Mouse (Mus musculus) layer of hippocampus, adult 18-20 months (tissue): ENCODE data around the gene Tbx20. TPM values are rescaled to one million over a fixed set of nuclear protein-coding genes. Genes with fewer than 3 reads are reported as not detected.

Experiments
- DNase-seq, 2 experiments: peaks; one replicate each; pipeline ENCODE4 v3.0.0; 2022; ENCODE audit warnings: low spot score in 2 of 2
- long read RNA-seq: library from polyadenylated mRNA; stranded (forward); transcript quantifications from one replicate; pipeline ENCODE4 v2.0.0, GENCODE M21; 2021
- total RNA-seq, 2 experiments: library from RNA; stranded (reverse); gene quantifications; 2 replicates each; pipeline ENCODE4 v1.2.3; 2021

Gene Tbx20
- not detected for total RNA-seq
- long read RNA-seq = 0 reads

GRCm38 (mm10) chr9:24774160-24774969 lies at the start of gene Tbx20:
Tbx20 (minus strand) TSS chr9:24774303.
- DNase-seq = no peak

GRCm38 (mm10) chr9:24818511-24818910 lies 44.4 kb upstream of the Tbx20 start:
- no peak for DNase-seq

- DNase-seq = no peak
Measured at GRCm38 (mm10) chr9:24812461-24812860, 38.4 kb upstream of the Tbx20 start.

- DNase-seq = no peak
Measured at GRCm38 (mm10) chr9:24792110-24792509, 18.0 kb upstream of the Tbx20 start.

- no peak for DNase-seq
Measured at GRCm38 (mm10) chr9:24789396-24789795, 15.3 kb upstream of the Tbx20 start.

GRCm38 (mm10) chr9:24782338-24782737 lies 8.2 kb upstream of the Tbx20 start:
- DNase-seq = no peak

- DNase-seq = no peak
Measured at GRCm38 (mm10) chr9:24780929-24781441, 6.9 kb upstream of the Tbx20 start.

- no peak for DNase-seq
Measured at GRCm38 (mm10) chr9:24780391-24780928, 6.4 kb upstream of the Tbx20 start.

GRCm38 (mm10) chr9:24779975-24780374 lies 5.9 kb upstream of the Tbx20 start:
- DNase-seq = no peak

- DNase-seq = no peak
Measured at GRCm38 (mm10) chr9:24778571-24778970, 4.5 kb upstream of the Tbx20 start.

GRCm38 (mm10) chr9:24777961-24778360 lies 3.9 kb upstream of the Tbx20 start:
- DNase-seq = no peak

- DNase-seq = no peak
Measured at GRCm38 (mm10) chr9:24777176-24777895, 3.2 kb upstream of the Tbx20 start.

GRCm38 (mm10) chr9:24776487-24776886 lies 2.4 kb upstream of the Tbx20 start:
- no peak for DNase-seq

- DNase-seq = no peak
Measured at GRCm38 (mm10) chr9:24775567-24775966, 1.5 kb upstream of the Tbx20 start.

- DNase-seq = no peak
Measured at GRCm38 (mm10) chr9:24775001-24775400, 898 bp upstream of the Tbx20 start.

GRCm38 (mm10) chr9:24773669-24774068 lies 434 bp downstream of the Tbx20 start:
- DNase-seq = no peak

- DNase-seq = no peak
Measured at GRCm38 (mm10) chr9:24773171-24773570, 932 bp downstream of the Tbx20 start.

- DNase-seq = no peak
Measured at GRCm38 (mm10) chr9:24772431-24773120, 1.5 kb downstream of the Tbx20 start.

- DNase-seq = no peak
Measured at GRCm38 (mm10) chr9:24771713-24772112, 2.4 kb downstream of the Tbx20 start.

GRCm38 (mm10) chr9:24770941-24771405 lies 3.1 kb downstream of the Tbx20 start:
- no peak for DNase-seq
